Mouse (Mus musculus) kidney, embryonic 14.5 days (tissue): ENCODE measurements around the gene Alkbh6. TPM values are rescaled to one million over a fixed set of nuclear protein-coding genes. Genes with fewer than 3 reads are reported as not detected.
A peak's percentile ranks its signal among the peaks of the same experiment; 100 is the strongest.

Experiments
- ATAC-seq: fragments of 200-750 bp; cut with Nextera tagmentation; 2 replicates; pipeline ENCODE4 v1.8.0; 2017; ENCODE audit warnings: moderate number of reproducible peaks, mild to moderate bottlenecking, moderate TSS enrichment, moderate library complexity; ENCODE audit not compliant: low FRiP score, low TSS enrichment
- H3K27ac ChIP-seq: fragments of 300-500 bp; sonication (generic); 2 replicates; pipeline ENCODE4 v1.5.1; 2014; ENCODE audit warnings: low read depth, mild to moderate bottlenecking, low read length, moderate library complexity, mixed read lengths
- H3K27me3 ChIP-seq: fragments of 300-500 bp; sonication (generic); 2 replicates; pipeline ENCODE4 v1.6.1; 2014; ENCODE audit warnings: mild to moderate bottlenecking, low read length; ENCODE audit not compliant: control insufficient read depth, insufficient read depth
- H3K36me3 ChIP-seq: fragments of 300-500 bp; sonication (generic); 2 replicates; pipeline ENCODE4 v1.6.1; 2014; ENCODE audit warnings: low read length, mixed read lengths; ENCODE audit not compliant: control insufficient read depth, insufficient read depth
- H3K4me1 ChIP-seq: fragments of 300-500 bp; sonication (generic); 2 replicates; pipeline ENCODE4 v1.6.1; 2014; ENCODE audit warnings: low read length, mixed read lengths; ENCODE audit not compliant: control insufficient read depth, insufficient read depth
- H3K4me2 ChIP-seq: fragments of 300-500 bp; sonication (generic); replicated peaks from 2 replicates; pipeline ENCODE4 v1.6.1; 2014; ENCODE audit warnings: low read depth, mild to moderate bottlenecking, low read length
- H3K4me3 ChIP-seq: fragments of 300-500 bp; sonication (generic); 2 replicates; pipeline ENCODE4 v1.5.1; 2014; ENCODE audit warnings: mild to moderate bottlenecking, low read length
- H3K9ac ChIP-seq: fragments of 300-500 bp; sonication (generic); 2 replicates; pipeline ENCODE4 v1.6.1; 2014; ENCODE audit warnings: low read depth, mild to moderate bottlenecking, low read length, moderate library complexity
- H3K9me3 ChIP-seq: fragments of 300-500 bp; sonication (generic); 2 replicates; pipeline ENCODE4 v1.6.1; 2016; ENCODE audit warnings: low read length; ENCODE audit not compliant: control insufficient read depth
- WGBS: fragments of 180-500 bp; shearing (Covaris S2); extraction: QIAGEN DNeasy Blood & Tissue Kit; methylation state at CpG from one replicate; pipeline ENCODE4 v1.1.7; 2014; 5-methylcytosine and 5-hydroxymethylcytosine counted together
- polyA plus RNA-seq: library from polyadenylated mRNA; unstranded; fragments of >200 nt; fragmentation: Nextera tagmentation; extraction: Ambion mirVana; gene quantifications from 2 replicates; pipeline ENCODE4 v1.2.1, GENCODE M21; 2014

Gene Alkbh6
- polyA plus RNA-seq, 1 experiment from 2014 or later = 85.5 TPM

DNA sequence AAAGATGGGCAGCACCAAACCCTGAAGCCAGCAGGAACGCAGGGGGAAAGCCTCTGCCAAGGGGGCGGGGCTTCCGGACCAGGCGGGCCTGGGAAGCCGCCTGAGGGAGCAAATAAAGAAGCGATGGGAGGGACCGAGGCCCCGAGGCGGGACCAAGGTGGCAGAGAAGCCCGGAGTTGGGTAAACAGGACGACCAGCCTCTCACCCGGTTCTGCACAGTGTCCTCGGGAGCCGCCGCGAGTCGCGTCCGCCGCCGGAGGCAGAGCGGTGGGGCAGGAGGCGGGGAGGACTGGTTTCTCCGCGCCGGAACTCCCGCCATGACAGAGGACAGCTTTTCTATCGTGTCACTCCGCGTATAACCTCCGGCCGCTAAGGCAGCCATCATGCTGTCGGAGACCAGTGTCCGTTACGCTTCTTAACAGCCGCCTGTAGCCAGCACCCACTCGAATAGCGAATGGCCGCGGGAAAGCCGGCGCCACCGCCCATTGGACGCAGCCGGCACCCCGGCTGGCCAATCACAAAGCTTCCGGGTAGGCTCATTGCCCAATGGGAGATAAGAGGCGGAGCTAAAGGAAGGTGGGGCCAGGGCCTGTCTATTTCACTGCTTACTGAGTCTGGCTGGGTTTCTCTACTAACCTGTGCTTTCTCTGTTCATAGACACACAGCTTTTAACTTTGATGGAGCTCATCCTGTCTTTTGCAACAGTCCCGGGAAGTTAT, 28.4 kb upstream of the Alkbh6 start, which contains the start of the genes Thap8 and Wdr62:
Gene Thap8, plus strand, starts transcription at position 144 of the 719 bp plus-strand sequence.
Gene Wdr62, minus strand, starts transcription at position 469 of the 719 bp plus-strand sequence.
- H3K4me1 ChIP-seq = no peaks in the 10 kb centered on the region; the same call in 1 of the 2 replicates
- H3K9me3 ChIP-seq = no peaks in the 10 kb centered on the region
- under 1% methylated on average over 48 of the region's 49 CpGs for WGBS
- peak within 1 kb of the TSS; percentile 65 for H3K4me3 ChIP-seq
- peak within 1 kb of the TSS; percentile 50 for H3K4me2 ChIP-seq
- peak; percentile 96 for ATAC-seq
- H3K36me3 ChIP-seq = no peaks in the 10 kb centered on the region
- peak within 1 kb of the TSS; percentile 90 for H3K27ac ChIP-seq
- H3K9ac ChIP-seq = peak within 1 kb of the TSS; percentile 44; the same call in 1 of the 2 replicates
- H3K27me3 ChIP-seq = no peaks in the 10 kb centered on the region

GRCm38 (mm10) chr7:30280670-30281138, 27.8 kb upstream of the Alkbh6 start:
- Histone ChIP-seq H3K4me2 (peak overlapping the region; percentile 50), H3K9ac (peak overlapping the region; percentile 44; the same call in 1 of the 2 replicates), H3K27me3 (no peaks in the 10 kb centered on the region), H3K36me3 (no peaks in the 10 kb centered on the region), H3K4me3 (peak overlapping the region; percentile 65), H3K27ac (peak overlapping the region; percentile 90), H3K9me3 (no peaks in the 10 kb centered on the region), H3K4me1 (no peaks in the 10 kb centered on the region; the same call in 1 of the 2 replicates)
- ATAC-seq = peak; percentile 87
- under 1% methylated on average over 20 of the region's 20 CpGs for WGBS

GRCm38 (mm10) chr7:30281522-30281921, 27.0 kb upstream of the Alkbh6 start:
- no peak overlapping the region for H3K4me3 ChIP-seq
- peak overlapping the region; percentile 50; the same call in 1 of the 2 replicates for H3K4me2 ChIP-seq
- H3K4me1 ChIP-seq = no peaks in the 10 kb centered on the region; the same call in 1 of the 2 replicates
- no peaks in the 10 kb centered on the region for H3K9me3 ChIP-seq
- no peaks in the 10 kb centered on the region for H3K36me3 ChIP-seq
- no peak overlapping the region for H3K27ac ChIP-seq
- no peak for ATAC-seq
- 78% methylated on average over 4 of the region's 4 CpGs for WGBS
- H3K27me3 ChIP-seq = no peaks in the 10 kb centered on the region
- H3K9ac ChIP-seq = 0 out of 2 replicates have a peak overlapping the region, but pooled peaks have one; percentile 44

- no peaks in the 10 kb centered on the region for H3K9me3 ChIP-seq
- H3K4me3 ChIP-seq = no peak overlapping the region
- no peaks in the 10 kb centered on the region for H3K27me3 ChIP-seq
- H3K9ac ChIP-seq = no peak overlapping the region
- H3K36me3 ChIP-seq = no peaks in the 10 kb centered on the region
- WGBS = 87% methylated on average over 7 of the region's 7 CpGs
- no peaks in the 10 kb centered on the region; the same call in 1 of the 2 replicates for H3K4me1 ChIP-seq
- no peak for ATAC-seq
- H3K4me2 ChIP-seq = no peak overlapping the region
- no peak overlapping the region for H3K27ac ChIP-seq
Measured at GRCm38 (mm10) chr7:30282740-30283139, 25.8 kb upstream of the Alkbh6 start.

DNA sequence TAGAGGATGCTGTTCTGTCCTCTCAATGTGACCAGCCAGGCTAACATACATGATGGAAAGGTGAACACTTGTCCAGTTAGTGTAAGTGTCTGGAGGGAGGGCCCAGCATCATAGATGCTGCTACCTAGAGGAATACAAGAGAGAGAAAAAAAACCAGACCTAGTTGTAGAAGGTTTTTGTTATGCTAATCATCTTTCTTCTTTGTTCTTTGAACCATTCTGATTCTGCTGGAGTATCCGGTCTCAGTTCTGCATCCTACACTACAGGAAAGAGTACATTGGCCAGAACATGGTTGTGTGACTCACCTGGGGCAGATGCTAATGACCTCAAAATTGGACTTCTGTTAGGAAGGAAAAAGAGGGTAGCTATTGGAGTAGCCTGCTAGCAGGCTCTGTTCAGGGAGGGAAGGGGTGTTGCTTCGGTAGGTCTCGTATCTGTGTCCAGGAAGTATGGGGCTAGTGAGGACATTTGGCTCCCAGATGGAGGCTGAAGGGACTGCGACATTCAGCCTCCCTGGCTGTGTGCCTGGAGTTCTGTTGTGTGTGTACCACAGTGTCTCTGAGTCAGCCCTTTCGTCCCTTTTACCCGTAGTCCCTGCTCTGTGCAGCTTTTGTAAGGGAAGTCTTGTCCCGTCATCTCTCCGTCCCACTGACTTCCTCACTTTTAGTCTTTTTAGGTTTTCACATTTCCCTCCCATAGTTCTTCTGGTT, 21.7 kb upstream of the Alkbh6 start:
- H3K4me2 ChIP-seq = no peak overlapping the region
- peaks cover 8% of the 10 kb centered on the region for H3K4me1 ChIP-seq
- H3K9ac ChIP-seq = no peak overlapping the region
- H3K27me3 ChIP-seq = no peaks in the 10 kb centered on the region
- H3K4me3 ChIP-seq = no peak overlapping the region
- H3K27ac ChIP-seq = no peak overlapping the region
- no peaks in the 10 kb centered on the region for H3K36me3 ChIP-seq
- no peaks in the 10 kb centered on the region for H3K9me3 ChIP-seq
- no peak for ATAC-seq
- WGBS = 70% methylated on average over 8 of the region's 8 CpGs

DNA sequence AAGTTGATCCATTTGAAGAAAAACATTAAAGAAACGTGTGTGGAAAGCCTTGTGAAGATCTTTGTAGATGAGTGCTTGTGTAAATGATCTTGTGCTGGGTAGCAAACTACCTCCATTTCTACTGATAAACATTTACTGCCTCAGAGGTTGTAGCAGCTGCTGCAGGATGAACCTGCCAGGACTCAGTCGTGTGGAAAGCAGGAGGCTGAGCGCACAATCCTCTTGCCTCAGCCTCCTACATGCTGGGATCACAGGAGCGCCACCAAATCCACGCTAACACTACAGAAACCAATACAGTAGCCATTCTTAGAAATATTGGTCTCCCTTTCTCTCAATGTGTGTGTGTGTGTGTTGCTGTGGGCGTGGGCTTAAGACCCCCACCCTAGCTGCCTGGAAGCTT, 20.5 kb upstream of the Alkbh6 start:
- H3K4me1 ChIP-seq = peaks cover 16% of the 10 kb centered on the region
- no peaks in the 10 kb centered on the region for H3K27me3 ChIP-seq
- no peak overlapping the region for H3K4me2 ChIP-seq
- H3K27ac ChIP-seq = no peak overlapping the region
- H3K9ac ChIP-seq = no peak overlapping the region
- 62% methylated on average over 6 of the region's 6 CpGs for WGBS
- no peak for ATAC-seq
- H3K4me3 ChIP-seq = no peak overlapping the region
- H3K36me3 ChIP-seq = no peaks in the 10 kb centered on the region
- no peaks in the 10 kb centered on the region for H3K9me3 ChIP-seq

GRCm38 (mm10) chr7:30289071-30289713, 19.3 kb upstream of the Alkbh6 start:
- WGBS = 68% methylated on average over 7 of the region's 7 CpGs
- no peak overlapping the region for H3K27ac ChIP-seq
- no peak for ATAC-seq

GRCm38 (mm10) chr7:30289714-30290399, 18.7 kb upstream of the Alkbh6 start:
- H3K27ac ChIP-seq = no peak overlapping the region
- H3K27me3 ChIP-seq = no peaks in the 10 kb centered on the region
- H3K4me1 ChIP-seq = peaks cover 16% of the 10 kb centered on the region
- no peak overlapping the region for H3K9ac ChIP-seq
- H3K36me3 ChIP-seq = peaks cover 7% of the 10 kb centered on the region; the same call in 1 of the 2 replicates
- H3K9me3 ChIP-seq = no peaks in the 10 kb centered on the region
- H3K4me2 ChIP-seq = no peak overlapping the region
- H3K4me3 ChIP-seq = no peak overlapping the region
- 0 out of 2 replicates have a peak, but pooled peaks have one; percentile 20 for ATAC-seq
- 65% methylated on average over 10 of the region's 10 CpGs for whole genome bisulfite sequencing

More at GRCm38 (mm10) chr7:30289071-30289713, 19.3 kb upstream of the Alkbh6 start:
- H3K4me1 ChIP-seq = peaks cover 16% of the 10 kb centered on the region
- no peaks in the 10 kb centered on the region for H3K27me3 ChIP-seq
- no peaks in the 10 kb centered on the region for H3K9me3 ChIP-seq
- no peak overlapping the region for H3K9ac ChIP-seq
- peaks cover 2% of the 10 kb centered on the region; the same call in 1 of the 2 replicates for H3K36me3 ChIP-seq
- H3K4me2 ChIP-seq = no peak overlapping the region
- H3K4me3 ChIP-seq = no peak overlapping the region
